Mouse (Mus musculus) stomach, embryonic 16.5 days (tissue): ENCODE results near the gene Dhx35. TPM values are rescaled to one million over a fixed set of nuclear protein-coding genes. Genes with fewer than 3 reads are reported as not detected.
A peak's percentile ranks its signal among the peaks of the same experiment; 100 is the strongest.

Experiments used
- ATAC-seq: fragments of 200-750 bp; cut with Nextera tagmentation; 2 replicates; pipeline ENCODE4 v1.8.0; 2017; ENCODE audit warnings: moderate number of reproducible peaks, moderate TSS enrichment; ENCODE audit not compliant: insufficient read depth, low FRiP score
- H3K27ac ChIP-seq: fragments of 300-500 bp; sonication (generic); 2 replicates; pipeline ENCODE4 v1.5.1; 2014; ENCODE audit warnings: low read length
- H3K27me3 ChIP-seq: fragments of 300-500 bp; sonication (generic); 2 replicates; pipeline ENCODE4 v1.6.1; 2014; ENCODE audit warnings: low read length, control low read depth, mixed read lengths; ENCODE audit not compliant: control insufficient read depth, insufficient read depth
- H3K36me3 ChIP-seq: fragments of 300-500 bp; sonication (generic); 2 replicates; pipeline ENCODE4 v1.6.1; 2014; ENCODE audit warnings: low read length; ENCODE audit not compliant: control insufficient read depth, insufficient read depth
- H3K4me1 ChIP-seq: fragments of 300-500 bp; sonication (generic); 2 replicates; pipeline ENCODE4 v1.6.1; 2014; ENCODE audit warnings: low read length, control low read depth, mixed read lengths; ENCODE audit not compliant: control insufficient read depth, insufficient read depth
- H3K4me2 ChIP-seq: fragments of 300-500 bp; sonication (generic); 2 replicates; pipeline ENCODE4 v1.6.1; 2014; ENCODE audit warnings: low read depth, low read length, mixed read lengths
- H3K4me3 ChIP-seq: fragments of 300-500 bp; sonication (generic); replicated peaks from 2 replicates; pipeline ENCODE4 v1.5.1; 2014; ENCODE audit warnings: mild to moderate bottlenecking, low read length
- H3K9ac ChIP-seq: fragments of 300-500 bp; sonication (generic); 2 replicates; pipeline ENCODE4 v1.6.1; 2014; ENCODE audit warnings: low read length
- H3K9me3 ChIP-seq: fragments of 300-500 bp; sonication (generic); replicated peaks from 2 replicates; pipeline ENCODE4 v1.6.1; 2016; ENCODE audit warnings: low read length, control low read depth; ENCODE audit not compliant: control insufficient read depth
- WGBS: fragments of 180-500 bp; shearing (Covaris S2); extraction: QIAGEN DNeasy Blood & Tissue Kit; methylation state at CpG from one replicate; pipeline ENCODE4 v1.1.7; 2014; 5-methylcytosine and 5-hydroxymethylcytosine counted together
- polyA plus RNA-seq: library from polyadenylated mRNA; unstranded; fragments of >200 nt; fragmentation: Nextera tagmentation; extraction: Ambion mirVana; gene quantifications from 2 replicates; pipeline ENCODE4 v1.2.1, GENCODE M21; 2015

Gene Dhx35
- polyA plus RNA-seq, 1 experiment from 2014 or later, result 13.3 TPM

- H3K4me3 ChIP-seq, result no peak overlapping the region
- no peak overlapping the region for H3K9ac ChIP-seq
- 0 out of 2 replicates have a peak, but pooled peaks cover 4% of the 10 kb centered on the region for H3K36me3 ChIP-seq
- no peak overlapping the region for H3K27ac ChIP-seq
- no peak overlapping the region for H3K4me2 ChIP-seq
- WGBS, result 37% methylated on average over 2 of the region's 2 CpGs
- ATAC-seq, result no peak
- peaks cover 12% of the 10 kb centered on the region for H3K4me1 ChIP-seq
- H3K9me3 ChIP-seq, result no peaks in the 10 kb centered on the region
- H3K27me3 ChIP-seq, result no peaks in the 10 kb centered on the region
Observed at GRCm38 (mm10) chr2:158852579-158852978, 58.0 kb downstream of the Dhx35 start.

- Histone ChIP-seq H3K36me3 (no peaks in the 10 kb centered on the region), H3K4me3 (no peak overlapping the region), H3K27ac (peak overlapping the region; percentile 57), H3K9me3 (no peaks in the 10 kb centered on the region), H3K9ac (no peak overlapping the region; the same call in 1 of the 2 replicates), H3K4me1 (peaks cover 10% of the 10 kb centered on the region), H3K27me3 (no peaks in the 10 kb centered on the region), H3K4me2 (no peak overlapping the region)
- WGBS, result 80% methylated on average over 10 of the region's 10 CpGs
- ATAC-seq, result 0 out of 2 replicates have a peak, but pooled peaks have one; percentile 55
Observed at GRCm38 (mm10) chr2:158856896-158857499, 62.4 kb downstream of the Dhx35 start.

DNA sequence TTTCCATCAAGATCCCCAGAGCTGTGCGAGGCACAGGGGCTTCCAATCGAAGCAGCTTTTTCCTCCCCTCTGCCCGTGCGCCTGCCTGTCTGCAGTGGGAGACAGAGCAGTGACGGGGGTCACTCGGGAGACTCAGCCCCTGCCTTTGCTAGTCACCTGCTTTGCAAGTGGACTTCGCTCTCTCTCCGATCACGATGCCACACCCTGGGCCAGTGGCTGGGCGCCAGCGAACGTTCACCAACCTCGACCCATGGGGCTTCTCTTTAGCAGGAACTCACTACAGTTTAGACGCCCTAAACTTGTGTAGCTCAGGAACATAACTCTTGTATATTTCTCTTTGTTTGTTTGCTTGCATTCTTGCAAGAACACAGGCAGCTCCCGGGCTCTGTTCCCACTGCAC, 63.0 kb downstream of the Dhx35 start:
- H3K27me3 ChIP-seq, result no peaks in the 10 kb centered on the region
- H3K4me2 ChIP-seq, result no peak overlapping the region
- H3K36me3 ChIP-seq, result no peaks in the 10 kb centered on the region
- 70% methylated on average over 15 of the region's 15 CpGs for WGBS
- peaks cover 10% of the 10 kb centered on the region for H3K4me1 ChIP-seq
- H3K9ac ChIP-seq, result no peak overlapping the region
- peak overlapping the region; percentile 51 for H3K27ac ChIP-seq
- no peak overlapping the region for H3K4me3 ChIP-seq
- peak; percentile 73; the same call in 1 of the 2 replicates for ATAC-seq
- no peaks in the 10 kb centered on the region for H3K9me3 ChIP-seq

DNA sequence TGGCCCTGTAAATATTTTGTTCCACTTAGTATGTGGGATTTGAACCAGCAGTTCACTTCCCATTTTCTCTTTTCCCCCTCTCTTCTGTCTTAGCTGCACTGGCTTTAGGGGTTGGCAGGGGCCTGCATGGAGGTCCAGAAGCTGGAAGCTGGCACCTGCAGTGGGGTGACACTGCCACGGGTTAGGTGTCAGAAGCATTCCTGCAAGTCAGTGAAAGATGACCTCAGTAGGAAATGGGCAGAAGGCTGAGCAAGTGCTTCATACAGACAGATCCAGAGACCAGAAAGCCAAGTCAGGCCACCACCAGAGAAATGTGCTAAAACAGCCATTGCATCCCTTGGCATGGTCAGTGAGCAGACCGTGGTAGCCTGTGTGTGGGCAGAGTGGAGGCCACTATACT, 66.5 kb downstream of the Dhx35 start:
- no peaks in the 10 kb centered on the region for H3K36me3 ChIP-seq
- 69% methylated on average over 2 of the region's 2 CpGs for WGBS

DNA sequence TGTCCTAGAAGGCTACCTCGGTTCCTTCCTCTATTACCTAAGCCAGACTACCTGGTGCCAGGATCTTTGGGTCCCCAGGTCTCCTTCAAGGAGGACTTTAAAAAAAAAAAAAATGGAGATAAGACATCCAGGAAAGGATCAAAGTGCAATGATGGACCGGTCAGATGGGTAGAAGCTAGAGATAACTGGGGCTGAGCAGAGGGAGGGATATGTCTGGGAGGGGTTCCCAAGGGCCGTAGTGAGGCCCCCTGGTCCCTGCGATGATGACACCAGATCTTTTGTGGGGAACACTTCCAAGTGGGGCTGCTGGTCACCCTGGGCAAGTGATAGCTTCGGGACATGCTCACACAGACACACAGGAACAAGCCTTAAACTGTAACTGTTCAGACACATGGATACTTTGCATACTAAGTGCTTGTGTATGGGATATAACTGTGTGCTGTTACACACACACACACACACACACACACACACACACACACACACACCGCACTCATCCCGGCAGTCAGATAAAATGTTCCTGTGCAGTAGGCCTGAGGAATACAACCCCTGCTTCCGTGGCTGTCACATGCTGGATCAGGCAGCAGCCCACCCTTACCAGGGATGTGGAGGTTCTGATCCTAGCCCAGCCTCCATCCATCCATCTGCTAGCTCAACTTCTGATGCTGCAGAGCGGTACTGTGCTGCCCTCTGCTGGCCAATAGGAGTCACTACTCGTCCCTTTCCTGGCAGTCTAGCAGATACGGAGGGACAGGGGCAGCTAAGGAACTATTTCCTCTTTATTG, 68.9 kb downstream of the Dhx35 start:
- no peaks in the 10 kb centered on the region for H3K9me3 ChIP-seq
- no peak overlapping the region for H3K4me2 ChIP-seq
- H3K4me1 ChIP-seq, result no peaks in the 10 kb centered on the region
- ATAC-seq, result no peak
- H3K4me3 ChIP-seq, result no peak overlapping the region
- no peak overlapping the region for H3K27ac ChIP-seq
- no peaks in the 10 kb centered on the region for H3K36me3 ChIP-seq
- H3K9ac ChIP-seq, result no peak overlapping the region
- 50% methylated on average over 11 of the region's 11 CpGs for WGBS
- H3K27me3 ChIP-seq, result no peaks in the 10 kb centered on the region

More for the DNA sequence above, 66.5 kb downstream of the Dhx35 start:
- Histone ChIP-seq H3K4me2 (no peak overlapping the region), H3K9ac (no peak overlapping the region), H3K27ac (no peak overlapping the region), H3K4me1 (peaks cover 10% of the 10 kb centered on the region), H3K9me3 (no peaks in the 10 kb centered on the region), H3K27me3 (no peaks in the 10 kb centered on the region), H3K4me3 (no peak overlapping the region)
- no peak for ATAC-seq

- no peak for ATAC-seq
- Histone ChIP-seq H3K9ac (no peak overlapping the region), H3K27ac (no peak overlapping the region), H3K4me1 (no peaks in the 10 kb centered on the region), H3K9me3 (no peaks in the 10 kb centered on the region), H3K27me3 (no peaks in the 10 kb centered on the region), H3K4me2 (no peak overlapping the region), H3K36me3 (no peaks in the 10 kb centered on the region), H3K4me3 (no peak overlapping the region)
- 80% methylated on average over 4 of the region's 4 CpGs for WGBS
Observed at GRCm38 (mm10) chr2:158864126-158864458, 69.5 kb downstream of the Dhx35 start.

DNA sequence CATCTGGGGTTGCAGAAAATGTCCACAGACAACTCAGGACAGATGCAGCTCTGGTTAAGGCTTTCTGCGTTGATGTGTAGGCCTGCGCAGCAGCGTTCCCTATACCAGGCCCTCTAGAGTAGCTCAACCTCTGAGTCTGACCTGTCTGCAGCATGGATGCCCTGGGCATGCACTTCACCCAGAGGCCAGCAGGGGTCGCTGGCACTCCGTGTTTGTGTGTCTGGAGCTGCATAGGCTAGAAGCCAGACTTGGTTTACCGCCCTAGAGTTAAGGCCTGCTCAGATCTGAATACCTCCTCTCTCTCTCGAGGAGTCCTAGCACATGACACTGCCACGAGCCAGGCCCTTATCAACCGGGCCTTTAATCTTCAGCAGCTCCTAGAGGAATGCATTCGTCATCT, 70.8 kb downstream of the Dhx35 start:
- Histone ChIP-seq H3K36me3 (no peaks in the 10 kb centered on the region), H3K9me3 (no peaks in the 10 kb centered on the region), H3K27me3 (no peaks in the 10 kb centered on the region), H3K4me1 (no peaks in the 10 kb centered on the region), H3K4me3 (no peak overlapping the region), H3K27ac (no peak overlapping the region), H3K9ac (no peak overlapping the region), H3K4me2 (no peak overlapping the region)
- ATAC-seq, result no peak
- WGBS, result 22% methylated on average over 10 of the region's 10 CpGs

DNA sequence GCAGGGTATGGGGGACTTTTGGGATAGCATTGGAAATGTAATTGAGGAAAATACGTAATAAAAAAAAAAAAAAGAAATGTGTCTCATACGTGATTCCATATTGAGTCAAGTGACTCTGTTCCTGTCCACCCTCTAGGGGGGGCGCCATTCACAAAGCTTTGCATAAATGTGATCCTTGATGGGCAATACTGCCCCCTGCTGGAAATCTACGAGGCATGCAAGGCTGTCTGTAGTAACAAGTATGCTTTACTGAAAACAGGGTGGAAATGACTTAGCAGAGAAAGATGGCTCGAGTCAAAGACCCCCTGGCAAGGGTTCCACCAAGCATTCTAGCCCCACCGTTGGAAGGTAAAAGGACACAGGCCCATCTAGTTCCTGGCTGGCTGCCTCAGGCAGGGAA, 92.0 kb downstream of the Dhx35 start:
- no peak overlapping the region for H3K4me3 ChIP-seq
- no peak overlapping the region for H3K4me2 ChIP-seq
- H3K27me3 ChIP-seq, result no peaks in the 10 kb centered on the region
- H3K9ac ChIP-seq, result no peak overlapping the region
- ATAC-seq, result no peak
- no peaks in the 10 kb centered on the region for H3K4me1 ChIP-seq
- WGBS, result 55% methylated on average over 6 of the region's 6 CpGs
- H3K9me3 ChIP-seq, result no peaks in the 10 kb centered on the region
- H3K36me3 ChIP-seq, result no peaks in the 10 kb centered on the region
- no peak overlapping the region for H3K27ac ChIP-seq

- H3K4me3 ChIP-seq, result no peak overlapping the region
- no peak for ATAC-seq
- 86% methylated on average over 5 of the region's 5 CpGs for WGBS
- H3K27ac ChIP-seq, result no peak overlapping the region
- H3K4me1 ChIP-seq, result no peaks in the 10 kb centered on the region
- H3K9me3 ChIP-seq, result no peaks in the 10 kb centered on the region
- no peak overlapping the region for H3K4me2 ChIP-seq
- H3K27me3 ChIP-seq, result no peaks in the 10 kb centered on the region
- no peak overlapping the region for H3K9ac ChIP-seq
- H3K36me3 ChIP-seq, result no peaks in the 10 kb centered on the region
Observed at GRCm38 (mm10) chr2:158888531-158888930, 93.9 kb downstream of the Dhx35 start.
